Mouse (Mus musculus): Measurements from ENCODE around the gene Ttc14. TPM values are rescaled to one million over a fixed set of nuclear protein-coding genes. Genes with fewer than 3 reads are reported as not detected.

Gene Ttc14
- polyA plus RNA-seq, 2 experiments = 10.2 to 23.6 TPM

- Histone ChIP-seq H3K27ac (no peak overlapping the region), H3K4me1 (replicated peaks; ENCODE audit: control insufficient read depth in 2 of 2, insufficient read depth in 2 of 2, low read length in 1 of 2) (no peaks in the 10 kb centered on the region), H3K9me3 (ENCODE audit: control insufficient read depth, low read length) (no peaks in the 10 kb centered on the region), H3K4me3 (ENCODE audit: insufficient read depth in 1 of 2, low read depth in 2 of 2, low read length in 2 of 2) (no peak overlapping the region), H3K9ac (replicated peaks) (no peak overlapping the region), H3K27me3 (ENCODE audit: control insufficient read depth, insufficient read depth, low read length) (no peaks in the 10 kb centered on the region), H3K4me2 (ENCODE audit: low read depth) (no peak overlapping the region), H3K36me3 (replicated peaks; ENCODE audit: control insufficient read depth, insufficient read depth, low read depth) (no peaks in the 10 kb centered on the region)
- no peak for TF ChIP-seq EP300 (IDR thresholded peaks at IDR 0.05; ENCODE audit: low read depth)
- TF ChIP-seq CTCF (IDR thresholded peaks at IDR 0.05; ENCODE audit: low read depth) = no peak
- WGBS (ENCODE audit: insufficient replicate concordance) = 68% methylated on average over 10 of the region's 10 CpGs
- ATAC-seq (ENCODE audit: insufficient read depth) (no peak), DNase-seq (ENCODE audit: low read depth in 3 of 3, low spot score in 3 of 3) (no peak)
Observed at GRCm38 (mm10) chr3:33832351-33832750, 32.7 kb downstream of the Ttc14 start.

- Histone ChIP-seq H3K9me3 (ENCODE audit: control insufficient read depth, low read length) (no peaks in the 10 kb centered on the region), H3K27ac (no peak overlapping the region), H3K36me3 (replicated peaks; ENCODE audit: control insufficient read depth, insufficient read depth, low read depth) (no peaks in the 10 kb centered on the region), H3K9ac (replicated peaks) (no peak overlapping the region), H3K4me1 (replicated peaks; ENCODE audit: control insufficient read depth in 2 of 2, insufficient read depth in 2 of 2, low read length in 1 of 2) (no peaks in the 10 kb centered on the region), H3K4me3 (ENCODE audit: insufficient read depth in 1 of 2, low read depth in 2 of 2, low read length in 2 of 2) (no peak overlapping the region), H3K4me2 (ENCODE audit: low read depth) (no peak overlapping the region), H3K27me3 (ENCODE audit: control insufficient read depth, insufficient read depth, low read length) (no peaks in the 10 kb centered on the region)
- TF ChIP-seq CTCF (IDR thresholded peaks at IDR 0.05; ENCODE audit: low read depth) (no peak), EP300 (IDR thresholded peaks at IDR 0.05; ENCODE audit: low read depth) (no peak)
- DNase-seq (ENCODE audit: low read depth in 3 of 3, low spot score in 3 of 3) = no peak
- 75% methylated on average over 13 of the region's 13 CpGs for WGBS (ENCODE audit: insufficient replicate concordance)
- no peak for ATAC-seq (ENCODE audit: insufficient read depth)
Observed at GRCm38 (mm10) chr3:33836576-33836975, 36.9 kb downstream of the Ttc14 start.

DNA sequence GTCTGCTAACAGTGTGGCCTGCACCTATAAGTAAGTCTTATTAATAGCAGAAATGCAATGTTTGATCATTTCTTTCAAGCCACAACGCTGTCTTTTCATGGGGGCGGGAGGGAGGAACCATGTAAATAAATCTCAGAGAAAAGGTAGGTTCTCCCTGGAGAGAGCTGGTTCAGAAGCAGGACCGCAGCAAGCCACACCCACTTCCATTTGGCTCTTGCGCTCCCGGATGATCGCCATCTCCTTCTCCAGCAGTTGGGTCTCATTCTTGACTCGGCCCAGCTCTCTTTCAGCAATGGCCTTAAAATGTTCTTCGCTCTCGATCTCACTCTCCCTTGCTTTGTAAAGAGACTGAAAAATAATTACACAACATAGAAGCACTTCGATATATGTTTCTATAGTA, 39.2 kb downstream of the Ttc14 start:
- Histone ChIP-seq H3K9me3 (ENCODE audit: control insufficient read depth, low read length) (no peaks in the 10 kb centered on the region), H3K4me1 (replicated peaks; ENCODE audit: control insufficient read depth in 2 of 2, insufficient read depth in 2 of 2, low read length in 1 of 2) (peaks cover 0 to under 1% of the 10 kb centered on the region in 2 experiments; a peak in 1 of 4 replicates), H3K4me3 (ENCODE audit: insufficient read depth in 1 of 2, low read depth in 2 of 2, low read length in 2 of 2) (no peak overlapping the region), H3K27ac (no peak overlapping the region), H3K9ac (replicated peaks) (no peak overlapping the region), H3K27me3 (ENCODE audit: control insufficient read depth, insufficient read depth, low read length) (no peaks in the 10 kb centered on the region), H3K36me3 (replicated peaks; ENCODE audit: control insufficient read depth, insufficient read depth, low read depth) (no peaks in the 10 kb centered on the region), H3K4me2 (ENCODE audit: low read depth) (peak overlapping the region; percentile 29)
- DNase-seq (ENCODE audit: low read depth in 3 of 3, low spot score in 3 of 3) = no peak
- no peak for ATAC-seq (ENCODE audit: insufficient read depth)
- no peak for TF ChIP-seq CTCF (IDR thresholded peaks at IDR 0.05; ENCODE audit: low read depth)
- no peak for TF ChIP-seq EP300 (IDR thresholded peaks at IDR 0.05; ENCODE audit: low read depth)
- 43% methylated on average over 10 of the region's 10 CpGs for WGBS (ENCODE audit: insufficient replicate concordance)

GRCm38 (mm10) chr3:33843801-33844632, 44.4 kb downstream of the Ttc14 start, which contains the start of gene Ccdc39:
Ccdc39 (minus strand) TSS chr3:33844310.
- H3K4me3 ChIP-seq (ENCODE audit: insufficient read depth in 1 of 2, low read depth in 2 of 2, low read length in 2 of 2) = peak within 1 kb of the TSS; percentile 31 to 64
- H3K4me1 ChIP-seq (replicated peaks; ENCODE audit: control insufficient read depth in 2 of 2, insufficient read depth in 2 of 2, low read length in 1 of 2) = peaks cover 0 to 2% of the 10 kb centered on the region in 2 experiments; a peak in 1 of 4 replicates
- peak in 2 of 3 experiments; percentile 4 to 19 for DNase-seq (ENCODE audit: low read depth in 3 of 3, low spot score in 3 of 3)
- no peak within 1 kb of the TSS for H3K9ac ChIP-seq (replicated peaks)
- H3K27ac ChIP-seq = no peak within 1 kb of the TSS
- WGBS (ENCODE audit: insufficient replicate concordance) = 10% methylated on average over 26 of the region's 26 CpGs
- no peaks in the 10 kb centered on the region for H3K36me3 ChIP-seq (replicated peaks; ENCODE audit: control insufficient read depth, insufficient read depth, low read depth)
- H3K27me3 ChIP-seq (ENCODE audit: control insufficient read depth, insufficient read depth, low read length) = no peaks in the 10 kb centered on the region
- H3K4me2 ChIP-seq (ENCODE audit: low read depth) = peak within 1 kb of the TSS; percentile 57
- ATAC-seq (ENCODE audit: insufficient read depth) = peak; percentile 37; the same call in 1 of the 2 replicates
- TF ChIP-seq CTCF (IDR thresholded peaks at IDR 0.05; ENCODE audit: low read depth) = no peak
- TF ChIP-seq EP300 (IDR thresholded peaks at IDR 0.05; ENCODE audit: low read depth) = no peak
- H3K9me3 ChIP-seq (ENCODE audit: control insufficient read depth, low read length) = no peaks in the 10 kb centered on the region

DNA sequence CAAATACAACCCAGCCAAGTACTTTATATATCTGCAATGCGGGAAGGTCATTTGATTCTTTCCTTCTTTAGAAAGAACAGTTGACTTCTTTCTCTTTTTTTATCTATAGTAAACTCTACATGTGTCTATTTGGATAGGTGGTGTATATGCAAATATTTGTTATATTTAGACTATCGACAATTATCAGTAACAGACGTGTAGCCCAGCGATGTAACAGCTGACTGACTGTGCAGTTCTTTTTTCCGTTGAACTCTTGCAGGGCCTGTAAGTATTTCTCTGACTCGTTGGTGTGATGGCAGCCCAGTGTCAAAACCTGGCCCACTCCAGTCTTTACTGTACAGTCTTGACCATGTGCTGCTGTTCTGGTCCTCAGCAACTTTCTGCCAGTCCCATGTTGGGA, 47.0 kb downstream of the Ttc14 start:
- no peak overlapping the region for H3K4me2 ChIP-seq (ENCODE audit: low read depth)
- H3K36me3 ChIP-seq (replicated peaks; ENCODE audit: control insufficient read depth, insufficient read depth, low read depth) = no peaks in the 10 kb centered on the region
- WGBS (ENCODE audit: insufficient replicate concordance) = 42% methylated on average over 6 of the region's 6 CpGs
- H3K9me3 ChIP-seq (ENCODE audit: control insufficient read depth, low read length) = no peaks in the 10 kb centered on the region
- H3K27ac ChIP-seq = no peak overlapping the region
- peaks cover 0 to 2% of the 10 kb centered on the region in 2 experiments; a peak in 1 of 4 replicates for H3K4me1 ChIP-seq (replicated peaks; ENCODE audit: control insufficient read depth in 2 of 2, insufficient read depth in 2 of 2, low read length in 1 of 2)
- H3K27me3 ChIP-seq (ENCODE audit: control insufficient read depth, insufficient read depth, low read length) = no peaks in the 10 kb centered on the region
- DNase-seq (ENCODE audit: low read depth in 3 of 3, low spot score in 3 of 3) (no peak), ATAC-seq (ENCODE audit: insufficient read depth) (no peak)
- H3K4me3 ChIP-seq (ENCODE audit: insufficient read depth in 1 of 2, low read depth in 2 of 2, low read length in 2 of 2) = no peak overlapping the region
- no peak overlapping the region for H3K9ac ChIP-seq (replicated peaks)
- no peak for TF ChIP-seq EP300 (IDR thresholded peaks at IDR 0.05; ENCODE audit: low read depth)
- TF ChIP-seq CTCF (IDR thresholded peaks at IDR 0.05; ENCODE audit: low read depth) = no peak
